Mouse (Mus musculus) heart, adult 2 months (tissue): ENCODE results near the gene Glb1l2. TPM values are rescaled to one million over a fixed set of nuclear protein-coding genes. Genes with fewer than 3 reads are reported as not detected.

Experiments used
- DNase-seq, 2 experiments: peaks; one replicate each; pipeline ENCODE4 v3.0.0; 2021
- H3K27ac ChIP-seq: fragments of 200-600 bp; 2 replicates; pipeline ENCODE4 v1.8.1; 2022
- H3K27me3 ChIP-seq: fragments of 200-500 bp; 2 replicates; pipeline ENCODE4 v1.6.1; 2012; ENCODE audit warnings: mild to moderate bottlenecking, low read length, inconsistent platforms, mixed read lengths; ENCODE audit not compliant: control insufficient read depth, insufficient read depth
- H3K36me3 ChIP-seq: fragments of 200-500 bp; 2 replicates; pipeline ENCODE4 v1.6.1; 2012; ENCODE audit warnings: low read length, inconsistent platforms; ENCODE audit not compliant: control insufficient read depth, insufficient read depth
- H3K4me1 ChIP-seq: fragments of 200-500 bp; 2 replicates; pipeline ENCODE4 v1.6.1; 2011; ENCODE audit warnings: low read length; ENCODE audit not compliant: control insufficient read depth, insufficient read depth
- H3K4me3 ChIP-seq: fragments of 200-600 bp; 2 replicates; pipeline ENCODE4 v1.8.1; 2022
- H3K79me2 ChIP-seq: fragments of 200-500 bp; replicated peaks from 2 replicates; pipeline ENCODE4 v1.6.1; 2012; ENCODE audit warnings: mild to moderate bottlenecking, inconsistent platforms, low read length, moderate library complexity, mixed read lengths; ENCODE audit not compliant: control insufficient read depth, insufficient read depth
- H3K9ac ChIP-seq: fragments of 200-500 bp; 2 replicates; pipeline ENCODE4 v1.6.1; 2012; ENCODE audit warnings: low read depth, mild to moderate bottlenecking, control low read depth, inconsistent platforms, low read length, mixed read lengths
- CTCF ChIP-seq: fragments of 200-600 bp; IDR thresholded peaks from 2 replicates; pipeline ENCODE4 v1.8.1; 2022; ENCODE audit warnings: antibody characterized with exemption, mild to moderate bottlenecking, moderate library complexity
- EP300 ChIP-seq: fragments of 200-500 bp; IDR thresholded peaks from 2 replicates; pipeline ENCODE4 v1.6.1; 2011; ENCODE audit warnings: low read depth, low read length, control low read depth; ENCODE audit not compliant: insufficient read depth
- POLR2A ChIP-seq: fragments of 200-500 bp; IDR thresholded peaks from 2 replicates; pipeline ENCODE4 v1.6.1; 2011; ENCODE audit warnings: mild to moderate bottlenecking, low read depth, low read length, control low read depth; ENCODE audit not compliant: insufficient read depth
- WGBS: fragments of 180-500 bp; shearing (Covaris S2); methylation state at CpG from one replicate; pipeline ENCODE4 v1.1.7; 2018; 5-methylcytosine and 5-hydroxymethylcytosine counted together
- intact Hi-C: fragments of 180-260 bp; cut with DNase I; formaldehyde crosslinking; loops from one replicate; pipeline ENCODE4 v1.15.1; 2025
- polyA plus RNA-seq: library from polyadenylated mRNA; depleted of rRNA; stranded (reverse); fragments of >200 nt; gene quantifications from 2 replicates; pipeline ENCODE4 v1.2.3, GENCODE M21; 2012
- total RNA-seq, 2 experiments: library from RNA; stranded (reverse); gene quantifications; 2 replicates each; pipeline ENCODE4 v1.2.3; 2021

The Glb1l2 gene
- total and polyA plus RNA-seq, 3 experiments: 0.39 to 2.2 (median 0.86) TPM

- Histone ChIP-seq H3K27me3 (no peaks in the 10 kb centered on the region), H3K9ac (no peak overlapping the region), H3K4me3 (no peak overlapping the region), H3K36me3 (no peaks in the 10 kb centered on the region), H3K27ac (no peak overlapping the region), H3K79me2 (no peaks in the 10 kb centered on the region), H3K4me1 (no peaks in the 10 kb centered on the region)
- no peak for DNase-seq
- WGBS: 72% methylated on average over 3 of the region's 3 CpGs
- TF ChIP-seq CTCF: no peak
- intact Hi-C loops: no loop called here
Measured at GRCm38 (mm10) chr9:26768181-26768580, 38.1 kb downstream of the Glb1l2 start.

- H3K4me3 ChIP-seq: no peak overlapping the region
- no peak for TF ChIP-seq POLR2A
- TF ChIP-seq CTCF: no peak
- no peak for TF ChIP-seq EP300
- 78% methylated on average over 6 of the region's 6 CpGs for WGBS
- no peaks in the 10 kb centered on the region for H3K27me3 ChIP-seq
- H3K36me3 ChIP-seq: no peaks in the 10 kb centered on the region
- H3K9ac ChIP-seq: no peak overlapping the region
- no peaks in the 10 kb centered on the region for H3K79me2 ChIP-seq
- H3K27ac ChIP-seq: no peak overlapping the region
- intact Hi-C loops: loop anchor here (5.0 kb wide), 2 partner anchors 280 to 1070 kb away; no protein-coding TSS in a partner anchor
- H3K4me1 ChIP-seq: no peaks in the 10 kb centered on the region
- DNase-seq: no peak
Measured at GRCm38 (mm10) chr9:26762477-26762876, 43.8 kb downstream of the Glb1l2 start.

- intact Hi-C loops: loop anchor here (5.0 kb wide), 2 partner anchors 278 to 1068 kb away; no protein-coding TSS in a partner anchor
- H3K36me3 ChIP-seq: no peaks in the 10 kb centered on the region
- no peaks in the 10 kb centered on the region for H3K79me2 ChIP-seq
Measured at GRCm38 (mm10) chr9:26760576-26760975, 45.7 kb downstream of the Glb1l2 start.

GRCm38 (mm10) chr9:26760081-26760480, 46.2 kb downstream of the Glb1l2 start:
- Histone ChIP-seq H3K27me3 (no peaks in the 10 kb centered on the region), H3K79me2 (no peaks in the 10 kb centered on the region), H3K9ac (no peak overlapping the region), H3K27ac (no peak overlapping the region), H3K4me3 (no peak overlapping the region), H3K4me1 (no peaks in the 10 kb centered on the region), H3K36me3 (no peaks in the 10 kb centered on the region)
- TF ChIP-seq EP300 (no peak), CTCF (peak; percentile 67), POLR2A (no peak)
- peak in 1 of 2 experiments; percentile 26 for DNase-seq
- intact Hi-C loops: loop anchor here (5.0 kb wide), 2 partner anchors 278 to 1068 kb away; no protein-coding TSS in a partner anchor
- WGBS: 24% methylated on average over 9 of the region's 9 CpGs

More at GRCm38 (mm10) chr9:26760576-26760975, 45.7 kb downstream of the Glb1l2 start:
- no peaks in the 10 kb centered on the region for H3K4me1 ChIP-seq
- no peak overlapping the region for H3K27ac ChIP-seq
- TF ChIP-seq POLR2A: no peak
- TF ChIP-seq EP300: no peak
- no peak for TF ChIP-seq CTCF
- no peak for DNase-seq
- no peak overlapping the region for H3K4me3 ChIP-seq
- 75% methylated on average over 5 of the region's 5 CpGs for WGBS
- H3K9ac ChIP-seq: no peak overlapping the region
- no peaks in the 10 kb centered on the region for H3K27me3 ChIP-seq

GRCm38 (mm10) chr9:26748893-26749292, 57.4 kb downstream of the Glb1l2 start:
- Histone ChIP-seq H3K36me3 (no peaks in the 10 kb centered on the region), H3K27ac (no peak overlapping the region), H3K27me3 (no peaks in the 10 kb centered on the region), H3K4me3 (no peak overlapping the region), H3K9ac (no peak overlapping the region), H3K79me2 (no peaks in the 10 kb centered on the region), H3K4me1 (no peaks in the 10 kb centered on the region)
- intact Hi-C loops: no loop called here
- TF ChIP-seq POLR2A (no peak), EP300 (no peak), CTCF (no peak)
- 60% methylated on average over 4 of the region's 4 CpGs for WGBS
- no peak for DNase-seq

GRCm38 (mm10) chr9:26747121-26747520, 59.1 kb downstream of the Glb1l2 start:
- no peak for DNase-seq
- Histone ChIP-seq H3K79me2 (no peaks in the 10 kb centered on the region), H3K27me3 (no peaks in the 10 kb centered on the region), H3K4me3 (no peak overlapping the region), H3K27ac (no peak overlapping the region), H3K4me1 (no peaks in the 10 kb centered on the region), H3K36me3 (no peaks in the 10 kb centered on the region), H3K9ac (no peak overlapping the region)
- no peak for TF ChIP-seq POLR2A
- TF ChIP-seq EP300: no peak
- no peak for TF ChIP-seq CTCF
- WGBS: 47% methylated on average over 4 of the region's 4 CpGs
- intact Hi-C loops: no loop called here
